Mouse (Mus musculus) intestine, embryonic 14.5 days (tissue): ENCODE results near the gene Ptprn2. TPM values are rescaled to one million over a fixed set of nuclear protein-coding genes. Genes with fewer than 3 reads are reported as not detected.
"Not testable (repeated sequence)": the region's sequence is repeated elsewhere in the genome, so short reads cannot be mapped to it uniquely, and the experiment has no call there.

Experiments
- ATAC-seq: fragments of 200-750 bp; cut with Nextera tagmentation; replicated peaks from 2 replicates; pipeline ENCODE4 v1.8.0; 2017; ENCODE audit warnings: low read depth, moderate number of reproducible peaks, moderate TSS enrichment, moderate library complexity; ENCODE audit not compliant: low FRiP score, low TSS enrichment
- DNase-seq: peaks from one replicate; pipeline ENCODE4 v3.0.0-alpha.2; 2018; ENCODE audit warnings: low spot score
- H3K27ac ChIP-seq: fragments of 300-500 bp; sonication (generic); 2 replicates; pipeline ENCODE4 v1.5.1; 2014; ENCODE audit warnings: low read depth, mild to moderate bottlenecking, control low read depth
- H3K27me3 ChIP-seq: fragments of 300-500 bp; sonication (generic); replicated peaks from 2 replicates; pipeline ENCODE4 v1.6.1; 2014; ENCODE audit warnings: low read length, control low read depth; ENCODE audit not compliant: control insufficient read depth, insufficient read depth
- H3K36me3 ChIP-seq: fragments of 300-500 bp; sonication (generic); 2 replicates; pipeline ENCODE4 v1.6.1; 2014; ENCODE audit warnings: low read length, control low read depth; ENCODE audit not compliant: control insufficient read depth, insufficient read depth
- H3K4me1 ChIP-seq: fragments of 300-500 bp; sonication (generic); replicated peaks from 2 replicates; pipeline ENCODE4 v1.6.1; 2014; ENCODE audit warnings: low read length, control low read depth, mixed read lengths; ENCODE audit not compliant: control insufficient read depth, insufficient read depth
- H3K4me2 ChIP-seq: fragments of 300-500 bp; sonication (generic); 2 replicates; pipeline ENCODE4 v1.6.1; 2014; ENCODE audit warnings: low read length
- H3K4me3 ChIP-seq: fragments of 300-500 bp; sonication (generic); 2 replicates; pipeline ENCODE4 v1.5.1; 2014; ENCODE audit warnings: low read depth, low read length, control low read depth, mixed read lengths
- H3K9ac ChIP-seq: fragments of 300-500 bp; sonication (generic); 2 replicates; pipeline ENCODE4 v1.6.1; 2014; ENCODE audit warnings: mild to moderate bottlenecking, low read length
- H3K9me3 ChIP-seq: fragments of 300-500 bp; sonication (generic); 2 replicates; pipeline ENCODE4 v1.6.1; 2016; ENCODE audit warnings: low read length, control low read depth; ENCODE audit not compliant: control insufficient read depth
- WGBS: fragments of 180-500 bp; shearing (Covaris S2); extraction: QIAGEN DNeasy Blood & Tissue Kit; methylation state at CpG from one replicate; pipeline ENCODE4 v1.1.7; 2014; 5-methylcytosine and 5-hydroxymethylcytosine counted together
- polyA plus RNA-seq: library from polyadenylated mRNA; unstranded; fragments of >200 nt; fragmentation: Nextera tagmentation; extraction: Ambion mirVana; gene quantifications from 2 replicates; pipeline ENCODE4 v1.2.1, GENCODE M21; 2014

The Ptprn2 gene
- polyA plus RNA-seq, 1 experiment from 2014 or later, result 2.0 TPM

GRCm38 (mm10) chr12:116488836-116489235, 3.3 kb downstream of the Ptprn2 start:
- Histone ChIP-seq H3K27me3 (peaks cover 13% of the 10 kb centered on the region; the same call in 1 of the 2 replicates), H3K4me1 (peaks cover 5% of the 10 kb centered on the region; the same call in 1 of the 2 replicates), H3K9ac (no peak overlapping the region), H3K4me3 (no peak overlapping the region), H3K36me3 (no peaks in the 10 kb centered on the region), H3K4me2 (no peak overlapping the region), H3K9me3 (no peaks in the 10 kb centered on the region), H3K27ac (no peak overlapping the region)
- ATAC-seq, result no peak
- no peak for DNase-seq
- WGBS, result 41% methylated on average over 8 of the region's 8 CpGs

GRCm38 (mm10) chr12:116490575-116491356, 5.2 kb downstream of the Ptprn2 start:
- Histone ChIP-seq H3K27ac (no peak overlapping the region), H3K9ac (no peak overlapping the region), H3K9me3 (no peaks in the 10 kb centered on the region), H3K4me3 (no peak overlapping the region), H3K36me3 (no peaks in the 10 kb centered on the region), H3K27me3 (peaks cover 13% of the 10 kb centered on the region; the same call in 1 of the 2 replicates), H3K4me1 (peaks cover 5% of the 10 kb centered on the region; the same call in 1 of the 2 replicates), H3K4me2 (no peak overlapping the region)
- no peak for DNase-seq
- ATAC-seq, result no peak
- WGBS, result 72% methylated on average over 5 of the region's 5 CpGs

GRCm38 (mm10) chr12:116498666-116499065, 13.1 kb downstream of the Ptprn2 start:
- no peak overlapping the region for H3K4me3 ChIP-seq
- H3K4me1 ChIP-seq, result no peaks in the 10 kb centered on the region
- no peaks in the 10 kb centered on the region for H3K9me3 ChIP-seq
- no peak for ATAC-seq
- no peak for DNase-seq
- H3K36me3 ChIP-seq, result no peaks in the 10 kb centered on the region
- H3K27ac ChIP-seq, result no peak overlapping the region
- H3K4me2 ChIP-seq, result no peak overlapping the region
- no peaks in the 10 kb centered on the region for H3K27me3 ChIP-seq
- H3K9ac ChIP-seq, result no peak overlapping the region

GRCm38 (mm10) chr12:116500652-116501051, 15.1 kb downstream of the Ptprn2 start:
- Histone ChIP-seq H3K27me3 (no peaks in the 10 kb centered on the region), H3K4me1 (no peaks in the 10 kb centered on the region), H3K27ac (no peak overlapping the region), H3K4me3 (no peak overlapping the region), H3K4me2 (no peak overlapping the region), H3K36me3 (no peaks in the 10 kb centered on the region), H3K9ac (no peak overlapping the region), H3K9me3 (no peaks in the 10 kb centered on the region)
- DNase-seq (no peak), ATAC-seq (no peak)
- WGBS, result 79% methylated on average over 11 of the region's 11 CpGs

- no peaks in the 10 kb centered on the region for H3K9me3 ChIP-seq
- ATAC-seq (no peak; the same call in 1 of the 2 replicates), DNase-seq (no peak)
- 65% methylated on average over 1 of the region's 1 CpGs for WGBS
- H3K4me2 ChIP-seq, result no peak overlapping the region
- no peaks in the 10 kb centered on the region for H3K4me1 ChIP-seq
- H3K27me3 ChIP-seq, result no peaks in the 10 kb centered on the region
- H3K36me3 ChIP-seq, result no peaks in the 10 kb centered on the region
- H3K9ac ChIP-seq, result no peak overlapping the region
- H3K27ac ChIP-seq, result no peak overlapping the region
- H3K4me3 ChIP-seq, result no peak overlapping the region
Observed at GRCm38 (mm10) chr12:116512482-116512881, 27.0 kb downstream of the Ptprn2 start.

GRCm38 (mm10) chr12:116513788-116514187, 28.3 kb downstream of the Ptprn2 start:
- not testable (repeated sequence) for H3K9ac ChIP-seq, H3K4me3 ChIP-seq, ATAC-seq, H3K4me1 ChIP-seq, H3K4me2 ChIP-seq, H3K27me3 ChIP-seq, H3K9me3 ChIP-seq, H3K36me3 ChIP-seq, H3K27ac ChIP-seq, DNase-seq
- WGBS, result 87% methylated on average over 2 of the region's 2 CpGs

GRCm38 (mm10) chr12:116515824-116516223, 30.3 kb downstream of the Ptprn2 start:
- no peaks in the 10 kb centered on the region for H3K27me3 ChIP-seq
- DNase-seq, result no peak
- no peaks in the 10 kb centered on the region for H3K4me1 ChIP-seq
- H3K9me3 ChIP-seq, result no peaks in the 10 kb centered on the region
- no peak overlapping the region for H3K9ac ChIP-seq
- no peak overlapping the region for H3K4me2 ChIP-seq
- H3K36me3 ChIP-seq, result no peaks in the 10 kb centered on the region
- ATAC-seq, result no peak
- H3K4me3 ChIP-seq, result no peak overlapping the region
- no peak overlapping the region for H3K27ac ChIP-seq

- 82% methylated on average over 4 of the region's 4 CpGs for WGBS
- no peak overlapping the region for H3K4me2 ChIP-seq
- no peak overlapping the region for H3K9ac ChIP-seq
- H3K27ac ChIP-seq, result no peak overlapping the region
- DNase-seq, result no peak
- no peaks in the 10 kb centered on the region for H3K36me3 ChIP-seq
- no peak for ATAC-seq
- H3K4me1 ChIP-seq, result no peaks in the 10 kb centered on the region
- H3K9me3 ChIP-seq, result no peaks in the 10 kb centered on the region
- no peak overlapping the region for H3K4me3 ChIP-seq
- no peaks in the 10 kb centered on the region for H3K27me3 ChIP-seq
Observed at GRCm38 (mm10) chr12:116528861-116529260, 43.3 kb downstream of the Ptprn2 start.

GRCm38 (mm10) chr12:116533281-116533680, 47.8 kb downstream of the Ptprn2 start:
- Histone ChIP-seq H3K9me3 (no peaks in the 10 kb centered on the region), H3K36me3 (no peaks in the 10 kb centered on the region), H3K4me2 (no peak overlapping the region), H3K27ac (no peak overlapping the region), H3K9ac (no peak overlapping the region), H3K4me3 (no peak overlapping the region), H3K4me1 (no peaks in the 10 kb centered on the region), H3K27me3 (no peaks in the 10 kb centered on the region)
- DNase-seq (no peak), ATAC-seq (no peak)
